Mouse (Mus musculus) liver, adult 2 months (tissue): ENCODE results near the gene Gpr62.

Experiments
- CTCF ChIP-seq: fragments of 200-500 bp; IDR thresholded peaks from 2 replicates; pipeline ENCODE4 v1.5.1; 2011; ENCODE audit warnings: low read depth, low read length, control low read depth
- POLR2A ChIP-seq: fragments of 200-500 bp; IDR thresholded peaks from 2 replicates; pipeline ENCODE4 v1.6.1; 2011; ENCODE audit warnings: low read length, control low read depth; ENCODE audit not compliant: insufficient read depth; ENCODE audit errors: extremely low read depth

- TF ChIP-seq CTCF (no peak), POLR2A (no peak)
Observed at GRCm38 (mm10) chr9:106478101-106478500, 12.4 kb upstream of the Gpr62 start.
